In genomic region chr7:96400411-96400810, GRCm38 (mm10) we compare ENCODE assay signal across 10 mouse cellular contexts.
DNase-seq lines count a peak whose midpoint lies in the region; ATAC-seq and TF ChIP-seq lines count a peak whose summit lies in the region.
"Had no signal": no experiment of that assay in that cellular context is flagged by ENCODE, and none has a peak within 500 bp of the region (broad histone marks: within the 10 kb centered on the region; RNA-seq: fewer than 3 reads in every experiment).

No protein-coding gene starts in this region.

- H3K9ac ChIP-seq in forebrain, embryonic 12.5 days: no peak overlapping the region
- no peak overlapping the region for H3K9ac ChIP-seq in forebrain, embryonic 11.5 days (ENCODE audit: low read length)
- H3K9ac ChIP-seq in lung, embryonic 14.5 days: no peak overlapping the region
- H3K9ac ChIP-seq in hindbrain, embryonic 15.5 days: no peak overlapping the region
- no peak overlapping the region for H3K9ac ChIP-seq in midbrain, embryonic 15.5 days
- H3K9ac ChIP-seq: liver, embryonic 15.5 days; stomach, embryonic 15.5 days had no signal

- no peak overlapping the region for H3K4me3 ChIP-seq in forebrain, embryonic 12.5 days (replicated peaks)
- no peak overlapping the region for H3K4me3 ChIP-seq in forebrain, embryonic 11.5 days (ENCODE audit: low read depth, low read length)
- H3K4me3 ChIP-seq in lung, embryonic 14.5 days (ENCODE audit: low read depth, low read length): no peak overlapping the region
- H3K4me3 ChIP-seq in lung, adult 2 months (replicated peaks; ENCODE audit: extremely low read depth, low read depth, low read length): no peak overlapping the region
- H3K4me3 ChIP-seq in hindbrain, embryonic 15.5 days: no peak overlapping the region
- no peak overlapping the region for H3K4me3 ChIP-seq in midbrain, embryonic 15.5 days
- H3K4me3 ChIP-seq: liver, embryonic 15.5 days; stomach, embryonic 15.5 days had no signal

- H3K27ac ChIP-seq in forebrain, embryonic 12.5 days: no peak overlapping the region
- no peak overlapping the region for H3K27ac ChIP-seq in forebrain, embryonic 11.5 days (ENCODE audit: low read depth, low read length)
- no peak overlapping the region for H3K27ac ChIP-seq in lung, embryonic 14.5 days (ENCODE audit: low read depth)
- H3K27ac ChIP-seq in hindbrain, embryonic 15.5 days (replicated peaks): no peak overlapping the region
- no peak overlapping the region for H3K27ac ChIP-seq in midbrain, embryonic 15.5 days
- H3K27ac ChIP-seq: liver, embryonic 15.5 days; stomach, embryonic 15.5 days had no signal

- H3K4me1 ChIP-seq in forebrain, embryonic 12.5 days: peaks cover 15% of the 10 kb centered on the region; the same call in 1 of the 2 replicates
- H3K4me1 ChIP-seq in forebrain, embryonic 11.5 days (replicated peaks; ENCODE audit: control insufficient read depth, insufficient read depth, low read length): no peaks in the 10 kb centered on the region
- peaks cover 3% of the 10 kb centered on the region; the same call in 1 of the 2 replicates for H3K4me1 ChIP-seq in lung, embryonic 14.5 days (ENCODE audit: insufficient read depth)
- H3K4me1 ChIP-seq in lung, adult 2 months (ENCODE audit: control insufficient read depth, insufficient read depth, low read length): no peaks in the 10 kb centered on the region
- peaks cover 9% of the 10 kb centered on the region; the same call in 1 of the 2 replicates for H3K4me1 ChIP-seq in hindbrain, embryonic 15.5 days (replicated peaks)
- H3K4me1 ChIP-seq in midbrain, embryonic 15.5 days: peaks cover 9% of the 10 kb centered on the region
- H3K4me1 ChIP-seq: liver, embryonic 15.5 days; stomach, embryonic 15.5 days had no signal

- H3K27me3 ChIP-seq in forebrain, embryonic 12.5 days: no peaks in the 10 kb centered on the region
- H3K27me3 ChIP-seq in forebrain, embryonic 11.5 days (ENCODE audit: control insufficient read depth, insufficient read depth, low read length): no peaks in the 10 kb centered on the region
- H3K27me3 ChIP-seq in lung, embryonic 14.5 days (ENCODE audit: insufficient read depth, low read length): no peaks in the 10 kb centered on the region
- H3K27me3 ChIP-seq in hindbrain, embryonic 15.5 days: no peaks in the 10 kb centered on the region
- no peaks in the 10 kb centered on the region for H3K27me3 ChIP-seq in midbrain, embryonic 15.5 days (replicated peaks)
- H3K27me3 ChIP-seq: liver, embryonic 15.5 days; stomach, embryonic 15.5 days had no signal

- no peaks in the 10 kb centered on the region for H3K36me3 ChIP-seq in forebrain, embryonic 12.5 days (replicated peaks)
- no peaks in the 10 kb centered on the region for H3K36me3 ChIP-seq in forebrain, embryonic 11.5 days (ENCODE audit: control insufficient read depth, insufficient read depth, low read length)
- H3K36me3 ChIP-seq in lung, embryonic 14.5 days (ENCODE audit: insufficient read depth): no peaks in the 10 kb centered on the region
- no peaks in the 10 kb centered on the region for H3K36me3 ChIP-seq in hindbrain, embryonic 15.5 days
- H3K36me3 ChIP-seq in midbrain, embryonic 15.5 days (replicated peaks): no peaks in the 10 kb centered on the region
- H3K36me3 ChIP-seq: liver, embryonic 15.5 days; stomach, embryonic 15.5 days had no signal

- H3K9me3 ChIP-seq in forebrain, embryonic 12.5 days: no peaks in the 10 kb centered on the region
- no peaks in the 10 kb centered on the region for H3K9me3 ChIP-seq in forebrain, embryonic 11.5 days (ENCODE audit: control insufficient read depth, low read length)
- no peaks in the 10 kb centered on the region for H3K9me3 ChIP-seq in lung, embryonic 14.5 days (ENCODE audit: low read depth, low read length)
- H3K9me3 ChIP-seq in hindbrain, embryonic 15.5 days: no peaks in the 10 kb centered on the region
- H3K9me3 ChIP-seq in midbrain, embryonic 15.5 days: no peaks in the 10 kb centered on the region
- H3K9me3 ChIP-seq: liver, embryonic 15.5 days; stomach, embryonic 15.5 days had no signal

- no peak for DNase-seq in forebrain, embryonic 11.5 days (ENCODE audit: low spot score)
- DNase-seq in lung, embryonic 14.5 days: peak; percentile 38
- DNase-seq in lung, adult 2 months: no peak
- no peak for DNase-seq in lung, postnatal 14 days
- DNase-seq in frontal cortex, postnatal 36 days (ENCODE audit: low spot score in 2 of 2): no peak

- 63% methylated on average over 11 of the region's 11 CpGs for WGBS in forebrain, embryonic 12.5 days
- 67% methylated on average over 11 of the region's 11 CpGs for WGBS in forebrain, embryonic 11.5 days
- WGBS in lung, embryonic 14.5 days: 30% methylated on average over 11 of the region's 11 CpGs
- 48% methylated on average over 11 of the region's 11 CpGs for WGBS in lung, adult 2 months
- WGBS in hindbrain, embryonic 15.5 days: 23% methylated on average over 11 of the region's 11 CpGs
- WGBS in midbrain, embryonic 15.5 days: 24% methylated on average over 11 of the region's 11 CpGs

- ATAC-seq in forebrain, embryonic 12.5 days (ENCODE audit: low FRiP score): peak; percentile 64
- ATAC-seq in forebrain, embryonic 11.5 days (replicated peaks; ENCODE audit: low FRiP score): no peak
- ATAC-seq in lung, embryonic 14.5 days (ENCODE audit: insufficient read depth): peak; percentile 41; the same call in 1 of the 2 replicates
- ATAC-seq in hindbrain, embryonic 15.5 days (ENCODE audit: low FRiP score, low read depth): peak; percentile 77
- ATAC-seq in midbrain, embryonic 15.5 days (replicated peaks): peak; percentile 65

- no peak for TF ChIP-seq POLR2A in lung, adult 2 months (IDR thresholded peaks at IDR 0.05; ENCODE audit: borderline replicate concordance, extremely low read depth, low read depth, low read length)

- no peak for TF ChIP-seq CTCF in lung, embryonic 14.5 days (IDR thresholded peaks at IDR 0.05; ENCODE audit: low read depth)
- no peak for TF ChIP-seq CTCF in lung, adult 2 months (IDR thresholded peaks at IDR 0.05; ENCODE audit: insufficient read depth, low read length)

- no peak overlapping the region for H3K4me2 ChIP-seq in forebrain, embryonic 12.5 days
- H3K4me2 ChIP-seq in forebrain, embryonic 11.5 days (ENCODE audit: low read depth, low read length, severe bottlenecking): no peak overlapping the region
- H3K4me2 ChIP-seq in lung, embryonic 14.5 days: no peak overlapping the region
- no peak overlapping the region for H3K4me2 ChIP-seq in hindbrain, embryonic 15.5 days
- H3K4me2 ChIP-seq in midbrain, embryonic 15.5 days: no peak overlapping the region
- H3K4me2 ChIP-seq: liver, embryonic 15.5 days; stomach, embryonic 15.5 days had no signal
